Comparison of ENCODE assay signal across 13 mouse cellular contexts in the genomic region with DNA sequence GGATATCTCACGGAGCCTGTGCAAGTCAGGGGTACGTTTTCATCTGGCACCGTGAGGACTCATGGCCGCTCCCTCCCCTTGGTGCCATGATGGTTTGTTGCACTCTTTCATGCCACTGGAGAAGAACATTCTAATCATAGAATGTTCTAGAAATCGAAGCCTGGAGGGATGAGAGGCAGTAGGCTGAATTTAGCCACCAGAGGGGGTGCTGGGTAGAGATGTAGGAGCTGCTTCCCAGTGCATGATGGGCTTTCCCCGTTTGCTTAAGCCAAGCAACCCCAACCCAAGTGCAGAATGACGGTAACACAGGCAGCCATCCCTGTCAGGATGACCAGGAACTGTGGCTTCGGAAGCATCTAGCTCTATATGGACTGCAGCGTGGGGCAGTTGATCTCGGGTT. TPM values are rescaled to one million over a fixed set of nuclear protein-coding genes. Genes with fewer than 3 reads are reported as not detected.
DNase-seq lines count a peak whose midpoint lies in the region; ATAC-seq and TF ChIP-seq lines count a peak whose summit lies in the region.
"Had no signal": no experiment of that assay in that cellular context is flagged by ENCODE, and none has a peak within 500 bp of the region (broad histone marks: within the 10 kb centered on the region; RNA-seq: fewer than 3 reads in every experiment).

No protein-coding gene starts in this region.

- H3K9me3 ChIP-seq in kidney, embryonic 14.5 days (ENCODE audit: control insufficient read depth, low read length): no peaks in the 10 kb centered on the region
- peaks cover 4% of the 10 kb centered on the region for H3K9me3 ChIP-seq in CH12.LX (replicated peaks; ENCODE audit: low read length)
- H3K9me3 ChIP-seq: limb, embryonic 15.5 days; midbrain, embryonic 13.5 days had no signal

- H3K79me2 ChIP-seq in CH12.LX (replicated peaks; ENCODE audit: control insufficient read depth, extremely low read depth, insufficient read depth, poor library complexity, severe bottlenecking): no peaks in the 10 kb centered on the region

- H3K36me3 ChIP-seq in kidney, embryonic 14.5 days (ENCODE audit: control insufficient read depth, insufficient read depth, low read length): no peaks in the 10 kb centered on the region
- no peaks in the 10 kb centered on the region for H3K36me3 ChIP-seq in CH12.LX (replicated peaks in 1 of 2; ENCODE audit: control insufficient read depth in 1 of 2, insufficient read depth in 1 of 2, low read length in 1 of 2)
- H3K36me3 ChIP-seq: limb, embryonic 15.5 days; midbrain, embryonic 13.5 days had no signal

- no peak overlapping the region for H3K4me3 ChIP-seq in kidney, embryonic 14.5 days (ENCODE audit: low read length)
- no peak overlapping the region for H3K4me3 ChIP-seq in CH12.LX (replicated peaks in 1 of 3; ENCODE audit: low read depth in 2 of 3, low read length in 2 of 3, poor library complexity in 1 of 3)
- H3K4me3 ChIP-seq: limb, embryonic 15.5 days; midbrain, embryonic 13.5 days had no signal

- H3K27ac ChIP-seq in kidney, embryonic 14.5 days (ENCODE audit: low read depth, low read length): no peak overlapping the region
- H3K27ac ChIP-seq in CH12.LX (ENCODE audit: insufficient read depth, low read depth): no peak overlapping the region
- H3K27ac ChIP-seq: limb, embryonic 15.5 days; midbrain, embryonic 13.5 days had no signal

- no peak overlapping the region for H3K9ac ChIP-seq in kidney, embryonic 14.5 days (ENCODE audit: low read depth, low read length)
- H3K9ac ChIP-seq in CH12.LX (ENCODE audit: insufficient read depth, low read depth): no peak overlapping the region
- H3K9ac ChIP-seq: limb, embryonic 15.5 days; midbrain, embryonic 13.5 days had no signal

- peaks cover 9% of the 10 kb centered on the region for H3K4me1 ChIP-seq in kidney, embryonic 14.5 days (ENCODE audit: control insufficient read depth, insufficient read depth, low read length)
- H3K4me1 ChIP-seq in CH12.LX (ENCODE audit: control insufficient read depth in 1 of 2, insufficient read depth in 2 of 2): peaks cover 9 to 15% of the 10 kb centered on the region in 2 experiments; a peak in 3 of 4 replicates

- TF ChIP-seq CTCF in CH12.LX (conservative IDR thresholded peaks at IDR 0.05 in 1 of 2, IDR thresholded peaks at IDR 0.05 in 1 of 2; ENCODE audit: low read depth in 2 of 2, low read length in 2 of 2): peak in 1 of 2 experiments; percentile 62; a peak in 2 of 4 replicates

- no peak for TF ChIP-seq EP300 in CH12.LX (IDR thresholded peaks at IDR 0.05; ENCODE audit: low read length)

- H3K27me3 ChIP-seq in kidney, embryonic 14.5 days (ENCODE audit: control insufficient read depth, insufficient read depth, low read length): no peaks in the 10 kb centered on the region; the same call in 1 of the 2 replicates
- H3K27me3 ChIP-seq in CH12.LX (replicated peaks): peaks cover 90% of the 10 kb centered on the region

- no peak for TF ChIP-seq POLR2A in CH12.LX (IDR thresholded peaks at IDR 0.05; ENCODE audit: low read depth, low read length)

- WGBS in kidney, embryonic 14.5 days: 85% methylated on average over 10 of the region's 10 CpGs

- dilution Hi-C loops in CH12.LX (cut with MboI; ENCODE audit: extremely low pct_ligation_motif_present, extremely low pct_unique_long_range_greater_than_20kb, low sequenced_read_pairs): no loop called here

- peak; percentile 26 to 51 for DNase-seq in cerebellum, postnatal 14 days
- DNase-seq in cerebellum, postnatal 4 days (ENCODE audit: low spot score in 2 of 2): no peak
- peak; percentile 59 to 71 for DNase-seq in kidney, postnatal 4 days
- DNase-seq in CH12.LX (ENCODE audit: extremely low read depth): no peak
- peak; percentile 74 for DNase-seq in lung, postnatal 10 days
- no peak for DNase-seq in left cerebral cortex, adult 18-20 months (ENCODE audit: low spot score in 2 of 2)
- DNase-seq in adrenal gland, postnatal 25 days: no peak
- DNase-seq: spleen, adult 18-20 months had no signal

- no peak for ATAC-seq in kidney, embryonic 14.5 days (ENCODE audit: low FRiP score, low TSS enrichment)
- ATAC-seq: midbrain, embryonic 13.5 days had no signal

- TF ChIP-seq RAD21 in CH12.LX (IDR thresholded peaks at IDR 0.05; ENCODE audit: low read depth, low read length): peak; percentile 32

- in situ Hi-C loops in CH12.LX (cut with MboI; ENCODE audit: low pct_ligation_motif_present, low pct_unique_long_range_greater_than_20kb, low sequenced_read_pairs): no loop called here

- H3K4me2 ChIP-seq in kidney, embryonic 14.5 days (replicated peaks; ENCODE audit: low read depth, low read length): no peak overlapping the region
- H3K4me2 ChIP-seq in CH12.LX (ENCODE audit: insufficient read depth, low read depth, poor library complexity, severe bottlenecking): no peak overlapping the region
- H3K4me2 ChIP-seq: limb, embryonic 15.5 days; midbrain, embryonic 13.5 days had no signal

TF ChIP-seq in CH12.LX, 34 proteins besides CTCF, POLR2A, EP300 and RAD21:
- TF ChIP-seq HCFC1 (IDR thresholded peaks at IDR 0.05; ENCODE audit: low read depth, low read length): no peak
- TF ChIP-seq SMC3 (IDR thresholded peaks at IDR 0.05; ENCODE audit: low read depth, low read length): peak; percentile 55

RNA-seq across cellular contexts. Expression of a gene that starts 32.2 kb away (rescaled TPM):
- not detected in 2 replicates for polyA plus RNA-seq in kidney, embryonic 14.5 days (2014; fragmentation: Nextera tagmentation; extraction: Ambion mirVana)
- total RNA-seq in CH12.LX (2012; rRNA removed) (not detected in 2 replicates), CH12.LX (2014; rRNA removed) (not detected in 2 replicates)
- not detected in 2 replicates for polyA plus RNA-seq in CH12.LX (2012; ENCODE audit: insufficient read length, low read depth)
- under 1 TPM in 1 of 2 experiments, not detected in 1; 0.12 TPM for total RNA-seq in left cerebral cortex, adult 18-20 months (2021)
- not detected in 2 replicates for total RNA-seq in adrenal gland, postnatal 25 days (2021)
- total RNA-seq: common myeloid progenitor, adult 5-6 weeks; hematopoietic stem cell, adult 5-6 weeks had no signal
- polyA plus RNA-seq: limb, embryonic 15.5 days; midbrain, embryonic 13.5 days had no signal

RNA-seq across cellular contexts. Expression of a gene that starts 40.4 kb away (rescaled TPM):
- 7.1 and 9.4 TPM in 2 replicates for polyA plus RNA-seq in kidney, embryonic 14.5 days (2014; fragmentation: Nextera tagmentation; extraction: Ambion mirVana)
- 2.1 and 3.0 TPM in 2 replicates for total RNA-seq in CH12.LX (2012; rRNA removed)
- 0.28 and 0.38 TPM in 2 replicates for total RNA-seq in CH12.LX (2014; rRNA removed)
- polyA plus RNA-seq in CH12.LX (2012; ENCODE audit: insufficient read length, low read depth): 0.42 and 0.60 TPM in 2 replicates
- total RNA-seq in left cerebral cortex, adult 18-20 months (2021): 10 to 100 TPM; 18.8 to 19.4 TPM
- total RNA-seq in adrenal gland, postnatal 25 days (2021): 14.4 and 15.0 TPM in 2 replicates

RNA-seq across cellular contexts. Expression of a gene that starts 51.9 kb away (rescaled TPM):
- polyA plus RNA-seq in kidney, embryonic 14.5 days (2014; fragmentation: Nextera tagmentation; extraction: Ambion mirVana): 31.3 and 37.3 TPM in 2 replicates
- total RNA-seq in CH12.LX (2012; rRNA removed): 14.3 and 18.0 TPM in 2 replicates
- total RNA-seq in CH12.LX (2014; rRNA removed): 5.5 and 6.5 TPM in 2 replicates
- 6.1 and 6.5 TPM in 2 replicates for polyA plus RNA-seq in CH12.LX (2012; ENCODE audit: insufficient read length, low read depth)
- total RNA-seq in left cerebral cortex, adult 18-20 months (2021): 10 to 100 TPM; 17.6 to 19.1 TPM
- total RNA-seq in adrenal gland, postnatal 25 days (2021): 124 and 138 TPM in 2 replicates

Comparison
In these comparisons a context has a peak if more than half of its experiments do, and no peak if none do; other contexts are left out.
1. DNase-seq: peak in cerebellum, postnatal 14 days (2 of 2), kidney, postnatal 4 days (2 of 2) and lung, postnatal 10 days (single experiment); none in cerebellum, postnatal 4 days (0 of 2), CH12.LX (single experiment), left cerebral cortex, adult 18-20 months (0 of 2) and adrenal gland, postnatal 25 days (single experiment).